Mouse (Mus musculus) large intestine, adult 2 months (tissue): ENCODE measurements around the gene Rabep1. TPM values are rescaled to one million over a fixed set of nuclear protein-coding genes. Genes with fewer than 3 reads are reported as not detected.

Experiments
- DNase-seq: peaks from one replicate; pipeline ENCODE4 v3.0.0-alpha.2; 2012; ENCODE audit warnings: low read depth, low spot score
- WGBS: fragments of 180-500 bp; shearing (Covaris S2); methylation state at CpG from one replicate; pipeline ENCODE4 v1.1.7; 2018; 5-methylcytosine and 5-hydroxymethylcytosine counted together
- polyA plus RNA-seq: library from polyadenylated mRNA; depleted of rRNA; stranded (reverse); fragments of >200 nt; gene quantifications from 2 replicates; pipeline ENCODE4 v1.2.3, GENCODE M21; 2012; rRNA removed

Gene Rabep1
- polyA plus RNA-seq, 1 experiment, result 1.9 TPM

DNA sequence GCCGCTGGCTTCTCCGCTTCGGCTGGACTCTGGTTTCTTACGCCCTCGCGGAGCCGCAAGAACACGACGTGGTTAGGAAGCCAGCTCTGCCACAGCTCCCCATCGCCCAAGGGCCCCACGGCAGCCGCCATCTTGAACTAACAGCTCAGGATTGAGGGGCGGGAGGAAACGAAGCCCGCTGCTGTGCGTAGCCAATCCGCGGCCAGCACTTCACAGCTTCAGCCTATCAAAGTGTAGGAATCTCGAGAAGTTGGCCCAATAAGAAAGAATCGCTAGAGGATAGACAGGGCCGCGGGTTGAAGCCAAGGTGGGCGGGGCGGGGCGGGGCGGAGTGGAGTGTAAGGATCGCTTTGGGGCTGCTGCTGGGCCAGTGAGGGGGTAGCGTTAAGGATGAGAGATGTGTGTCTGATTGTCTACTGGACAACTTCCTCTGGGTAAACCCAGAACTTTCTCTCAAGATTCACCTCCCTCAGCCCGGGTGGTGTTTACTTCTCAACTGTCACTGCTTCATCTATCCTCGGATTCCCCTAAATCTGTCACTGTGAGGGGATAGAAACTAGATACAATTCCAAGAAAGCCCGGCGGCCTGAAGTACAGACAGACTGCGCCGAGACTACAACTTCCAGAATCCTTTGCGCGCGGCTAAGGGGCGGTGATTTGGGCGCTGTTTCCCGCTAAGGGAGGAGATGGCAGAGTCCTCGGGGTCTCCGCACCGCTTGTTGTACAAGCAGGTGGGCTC lies 125.4 kb downstream of the Rabep1 start, which contains the start of the genes Nup88 and Rpain:
Nup88 (minus strand) TSS at position 153 of the 739 bp plus-strand sequence.
Rpain (plus strand) TSS at position 393 of the 739 bp plus-strand sequence.
- WGBS, result under 1% methylated on average over 43 of the region's 43 CpGs
- peak; percentile 92 for DNase-seq

DNA sequence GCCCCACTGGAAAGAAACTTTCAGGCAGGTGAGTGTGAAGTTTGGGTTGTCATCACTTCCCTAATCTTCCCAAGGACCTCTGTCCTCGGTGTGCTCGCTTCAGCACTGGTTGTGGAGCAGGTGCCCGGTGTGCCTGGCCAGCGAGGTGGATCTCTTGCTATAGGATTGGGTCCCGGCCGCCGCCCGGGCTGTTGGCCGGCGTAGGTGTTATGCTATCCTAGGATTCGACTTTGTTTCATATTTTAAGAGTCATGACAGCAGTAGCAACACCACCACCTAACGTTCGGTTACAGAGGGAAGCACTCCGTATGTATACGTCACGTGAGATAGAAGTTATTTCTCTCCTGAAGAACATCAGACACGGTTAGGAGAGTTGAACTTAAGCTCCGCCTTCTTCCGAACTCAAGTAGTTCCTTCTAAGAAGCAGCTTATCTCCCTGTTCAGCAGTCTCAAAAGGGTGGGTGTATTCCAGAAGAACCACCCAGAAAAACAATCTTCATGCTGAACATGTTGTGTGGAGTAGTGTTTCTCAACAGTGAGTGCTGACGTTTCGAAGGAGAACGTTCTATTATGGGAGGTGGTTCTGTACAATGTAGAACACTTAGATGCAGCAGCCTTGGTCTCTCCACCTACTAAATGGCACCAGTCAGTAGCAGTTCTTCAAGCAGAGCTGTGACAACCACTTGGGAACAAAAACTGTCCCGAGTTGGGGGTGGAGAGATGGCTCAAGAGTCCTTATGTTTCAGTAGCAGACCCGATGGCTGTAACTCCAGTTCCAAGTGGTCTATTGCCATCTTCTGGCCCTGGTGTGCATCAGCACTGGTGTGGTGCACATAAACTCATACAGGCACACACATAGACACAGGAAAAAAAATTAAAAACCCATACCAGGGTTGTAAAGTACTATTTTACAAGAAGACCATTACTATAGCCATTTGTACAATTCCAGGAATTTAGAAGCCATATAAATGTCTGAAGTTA lies 126.3 kb downstream of the Rabep1 start:
- 12% methylated on average over 24 of the region's 24 CpGs for WGBS
- DNase-seq, result peak; percentile 48

DNA sequence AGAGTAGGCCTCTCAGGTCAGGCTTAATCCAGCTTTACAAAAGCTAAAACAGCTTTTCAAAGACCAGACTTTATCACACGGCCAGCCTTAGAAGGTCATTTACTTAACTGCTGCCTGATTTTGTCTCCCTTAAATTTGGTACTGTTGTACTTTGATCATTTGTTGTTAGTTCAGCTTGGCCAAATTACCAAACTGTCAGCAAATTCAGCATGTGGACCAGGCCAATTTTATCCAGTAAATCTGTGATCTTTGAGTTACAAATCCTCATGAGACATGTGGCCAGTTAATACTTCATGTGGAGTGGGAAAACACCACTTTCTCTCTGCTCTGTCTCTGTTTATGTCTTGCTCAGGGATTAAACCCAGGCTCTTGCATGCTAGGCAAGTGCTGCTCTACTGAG lies 128.0 kb downstream of the Rabep1 start:
- 64% methylated on average over 1 of the region's 1 CpGs for WGBS
- no peak for DNase-seq

DNA sequence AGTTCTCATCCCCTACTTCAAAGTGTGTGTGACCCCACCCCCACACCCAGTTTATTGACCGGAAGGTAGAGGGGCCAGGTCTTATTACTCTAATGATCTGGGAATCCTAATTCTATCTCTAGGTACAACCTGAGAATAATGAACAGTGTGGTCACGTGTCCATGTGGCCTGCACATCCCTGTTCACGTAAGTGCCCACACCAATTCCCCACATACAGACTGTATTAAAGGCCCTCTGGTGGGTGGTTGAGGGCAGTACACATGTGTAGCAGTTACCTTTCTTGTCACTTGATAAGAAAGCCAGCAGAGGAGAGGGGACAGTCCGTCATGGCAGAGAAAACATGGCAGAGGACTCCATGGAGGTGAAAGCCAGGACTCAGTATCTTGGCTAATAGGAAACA lies 129.4 kb downstream of the Rabep1 start:
- 65% methylated on average over 4 of the region's 4 CpGs for WGBS

DNA sequence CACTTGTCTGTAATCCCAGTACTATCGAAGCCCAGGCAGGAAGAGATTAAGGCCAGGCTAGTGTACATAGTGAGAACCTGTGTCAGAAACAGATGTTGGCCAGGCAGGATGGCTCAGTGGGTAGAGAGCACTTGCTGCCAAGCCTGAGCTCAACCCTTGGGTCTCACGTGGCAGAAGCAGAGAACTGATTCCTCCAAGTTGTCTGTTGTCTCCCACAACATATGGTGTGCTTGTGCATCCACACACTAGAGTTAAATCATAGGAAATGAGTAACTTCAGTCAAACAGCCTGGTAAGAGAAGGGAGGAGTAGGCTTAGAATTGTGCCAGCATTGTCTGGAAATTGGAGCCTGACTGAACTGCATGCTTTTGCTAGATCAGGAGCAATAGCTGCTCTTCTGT lies 130.6 kb downstream of the Rabep1 start:
- DNase-seq, result no peak

More for the DNA sequence above, 129.4 kb downstream of the Rabep1 start:
- no peak for DNase-seq

DNA sequence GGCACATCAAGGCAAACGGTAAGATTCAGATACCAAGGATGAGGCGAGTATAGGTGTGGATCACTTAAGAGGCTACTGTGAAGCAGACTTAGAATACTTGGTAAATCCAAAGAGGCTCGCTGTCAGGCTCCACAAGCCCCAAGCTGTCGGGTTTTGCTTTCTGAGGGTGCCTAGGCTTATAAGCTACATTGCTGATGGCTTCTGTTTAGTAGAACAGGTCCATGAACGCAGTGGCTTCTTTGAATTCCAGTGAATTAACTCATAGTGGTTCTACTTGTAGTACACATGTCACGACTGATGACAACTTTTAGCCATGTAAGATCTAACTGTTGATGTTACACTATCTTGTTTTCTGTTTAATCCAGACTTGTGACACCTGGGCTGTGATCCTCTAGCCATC lies 132.7 kb downstream of the Rabep1 start:
- 83% methylated on average over 6 of the region's 6 CpGs for WGBS
- no peak for DNase-seq

More for the DNA sequence above, 130.6 kb downstream of the Rabep1 start:
- WGBS, result 71% methylated on average over 2 of the region's 2 CpGs

DNA sequence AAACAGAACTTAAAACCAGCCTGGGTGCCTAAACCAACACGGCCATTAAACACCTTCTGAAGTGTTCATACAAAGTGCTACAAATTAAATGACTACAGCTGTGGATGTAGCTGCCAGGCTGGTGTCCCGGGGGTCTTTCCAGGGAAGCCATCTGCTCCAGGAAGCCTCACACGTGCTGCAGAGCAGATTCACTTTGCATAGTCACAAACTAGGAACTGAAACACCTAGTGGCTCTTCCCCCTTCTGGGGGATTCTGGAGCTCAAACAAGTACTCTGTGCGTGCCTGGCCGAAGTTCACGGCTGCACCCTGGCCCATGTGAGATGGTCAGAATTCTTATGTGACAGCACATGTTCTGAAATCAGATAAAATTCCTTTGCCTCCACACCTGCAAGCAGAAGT lies 135.7 kb downstream of the Rabep1 start:
- 78% methylated on average over 6 of the region's 6 CpGs for WGBS
- DNase-seq, result no peak

DNA sequence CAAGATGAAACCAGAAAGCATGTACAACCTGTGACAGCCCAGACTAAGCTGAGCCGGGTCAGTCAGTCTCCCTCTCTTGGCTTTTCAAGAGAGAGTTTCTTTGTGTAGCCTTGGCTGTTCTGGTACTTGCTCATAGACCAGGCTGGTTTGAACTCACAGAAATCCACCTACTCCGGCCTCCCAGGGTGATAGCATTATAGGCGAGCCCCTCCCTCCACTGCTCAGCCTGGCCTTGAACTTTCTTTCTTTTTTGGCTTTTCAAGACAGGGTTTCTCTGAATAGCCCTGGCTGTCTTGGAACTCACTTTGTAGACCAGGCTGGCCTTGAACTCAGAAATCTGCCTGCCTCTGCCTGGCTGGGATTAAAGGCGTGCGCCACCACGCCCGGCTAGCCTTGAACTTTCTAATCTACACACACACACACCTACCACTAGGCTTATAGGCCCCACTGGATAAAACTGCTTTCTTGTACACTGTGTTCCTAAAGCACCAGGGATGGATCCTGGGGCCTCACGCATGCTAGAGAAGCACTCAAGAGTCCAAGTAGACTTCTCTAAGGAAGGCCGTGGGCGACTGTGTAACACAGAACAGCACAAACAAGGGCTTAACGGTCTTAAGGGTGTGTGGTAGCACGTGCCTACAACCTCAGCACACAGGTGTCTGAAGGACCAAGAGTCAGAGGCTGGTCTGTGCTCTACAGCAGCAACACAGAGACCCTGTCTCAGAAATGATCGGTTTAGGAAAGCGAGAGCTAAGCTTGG lies 136.4 kb downstream of the Rabep1 start:
- 89% methylated on average over 14 of the region's 14 CpGs for WGBS
- DNase-seq, result no peak

DNA sequence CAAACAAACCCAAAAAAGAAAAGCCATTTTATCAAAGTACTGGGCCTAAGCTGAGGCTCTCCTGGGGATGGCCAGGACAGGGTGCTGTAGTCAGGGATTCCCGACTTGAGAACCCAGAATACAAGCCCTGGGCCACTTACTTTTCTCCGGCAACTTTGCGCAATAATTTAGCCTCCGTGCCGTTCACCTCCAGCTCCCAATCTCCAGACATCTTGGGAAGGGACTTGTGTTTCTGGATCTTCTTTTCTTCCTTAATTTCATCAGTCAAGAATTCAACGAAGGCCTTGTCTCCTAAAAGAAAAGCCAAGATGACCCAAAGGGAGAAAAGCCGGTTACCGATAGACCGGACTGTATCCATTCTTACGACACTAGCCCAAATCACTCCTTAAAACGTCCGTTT lies 137.5 kb downstream of the Rabep1 start:
- DNase-seq, result no peak
- WGBS, result 5% methylated on average over 12 of the region's 12 CpGs

DNA sequence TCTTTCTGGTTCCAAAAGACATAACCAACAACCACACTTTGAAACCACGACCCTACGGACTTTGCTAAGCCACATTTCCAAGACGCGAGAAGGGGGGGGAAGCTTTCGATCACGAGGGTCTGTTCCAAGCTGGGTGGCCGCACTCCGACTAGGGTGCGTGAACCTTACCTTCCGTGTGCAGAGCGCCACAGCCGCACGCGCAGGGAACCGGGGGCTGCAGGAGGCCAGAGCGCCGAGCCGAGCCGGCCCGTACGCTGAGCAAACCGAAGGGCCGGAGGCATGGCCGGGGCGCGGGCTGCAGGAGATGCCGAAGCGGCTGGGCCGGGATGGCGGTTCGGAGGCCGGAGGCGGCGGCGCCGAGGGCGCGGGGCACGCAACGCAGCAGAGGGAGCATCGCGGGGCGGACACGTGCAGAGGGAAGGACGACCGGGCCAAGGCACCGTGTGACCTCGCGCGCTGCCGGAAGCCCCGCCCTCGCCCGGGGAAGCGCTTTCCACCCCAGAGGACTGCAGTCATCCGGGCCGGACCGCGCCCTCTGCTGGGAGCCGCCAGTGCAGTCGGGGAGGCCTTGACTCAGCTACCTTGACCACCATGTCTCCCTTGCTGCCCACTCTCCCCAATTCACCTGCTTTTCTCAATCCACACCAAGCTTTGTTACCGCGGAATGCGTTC lies 138.1 kb downstream of the Rabep1 start, which contains the start of gene C1qbp:
C1qbp (minus strand) TSS at position 470 of the 672 bp plus-strand sequence.
- DNase-seq, result no peak
- under 1% methylated on average over 64 of the region's 64 CpGs for WGBS

Other genes starting within 250 kb of the Rabep1 start
- gene 4930544D05Rik, start 228.9 kb upstream of the Rabep1 start, polyA plus RNA-seq, result not detected in 2 replicates
- gene Chrne, start 225.6 kb upstream of the Rabep1 start, polyA plus RNA-seq, result 0.07 and 0.15 TPM in 2 replicates
- 0.04 TPM in 1 of 2 replicates, not detected in the other for gene Gp1ba, start 205.7 kb upstream of the Rabep1 start, polyA plus RNA-seq
- gene Rnf167, start 197.5 kb upstream of the Rabep1 start, polyA plus RNA-seq, result 76.9 and 101 TPM in 2 replicates
- gene Slc25a11, start 197.3 kb upstream of the Rabep1 start, polyA plus RNA-seq, result 118 and 151 TPM in 2 replicates
- gene Pfn1, start 190.1 kb upstream of the Rabep1 start, polyA plus RNA-seq, result 2,199 and 2,395 TPM in 2 replicates
- 19.9 and 31.2 TPM in 2 replicates for gene Eno3, start 187.6 kb upstream of the Rabep1 start, polyA plus RNA-seq
- 35.9 and 39.8 TPM in 2 replicates for gene Spag7, start 175.4 kb upstream of the Rabep1 start, polyA plus RNA-seq
- 48.8 and 53.2 TPM in 2 replicates for gene Camta2, start 156.7 kb upstream of the Rabep1 start, polyA plus RNA-seq
- gene Inca1, start 144.6 kb upstream of the Rabep1 start, polyA plus RNA-seq, result 0.95 and 0.99 TPM in 2 replicates
- 62.0 and 74.5 TPM in 2 replicates for gene Kif1c, start 144.2 kb upstream of the Rabep1 start, polyA plus RNA-seq
- 0.92 and 1.9 TPM in 2 replicates for gene Zfp3, start 80.6 kb upstream of the Rabep1 start, polyA plus RNA-seq
- gene Scimp, start 32.2 kb upstream of the Rabep1 start, polyA plus RNA-seq, result 2.0 and 3.8 TPM in 2 replicates
- 20.4 and 29.9 TPM in 2 replicates for gene Nup88, start 125.2 kb downstream of the Rabep1 start, polyA plus RNA-seq
- 24.4 and 28.0 TPM in 2 replicates for gene Rpain, start 125.4 kb downstream of the Rabep1 start, polyA plus RNA-seq
- 77.6 and 89.8 TPM in 2 replicates for gene C1qbp, start 138.2 kb downstream of the Rabep1 start, polyA plus RNA-seq
- gene Dhx33, start 159.7 kb downstream of the Rabep1 start, polyA plus RNA-seq, result 9.0 and 14.8 TPM in 2 replicates
- 4.0 and 5.4 TPM in 2 replicates for gene Mis12, start 174.8 kb downstream of the Rabep1 start, polyA plus RNA-seq
- gene Derl2, start 175.1 kb downstream of the Rabep1 start, polyA plus RNA-seq, result 17.2 and 19.8 TPM in 2 replicates
- gene 6330403K07Rik, start 188.7 kb downstream of the Rabep1 start, polyA plus RNA-seq, result 0.83 and 1.3 TPM in 2 replicates